Mouse (Mus musculus) kidney, postnatal 0 days (tissue): ENCODE data around the gene Thap11. TPM values are rescaled to one million over a fixed set of nuclear protein-coding genes. Genes with fewer than 3 reads are reported as not detected.
A peak's percentile ranks its signal among the peaks of the same experiment; 100 is the strongest.

Experiments used
- ATAC-seq: fragments of 200-750 bp; cut with Nextera tagmentation; replicated peaks from 2 replicates; pipeline ENCODE4 v1.8.0; 2017; ENCODE audit warnings: low read depth, moderate number of reproducible peaks, moderate TSS enrichment, moderate library complexity; ENCODE audit not compliant: low FRiP score
- DNase-seq: peaks from one replicate; pipeline ENCODE4 v3.0.0-alpha.2; 2016; ENCODE audit warnings: low spot score
- H3K27ac ChIP-seq: fragments of 300-500 bp; sonication (generic); 2 replicates; pipeline ENCODE4 v1.5.1; 2014; ENCODE audit warnings: mild to moderate bottlenecking
- H3K27me3 ChIP-seq: fragments of 300-500 bp; sonication (generic); 2 replicates; pipeline ENCODE4 v1.6.1; 2014; ENCODE audit warnings: low read length, mixed read lengths; ENCODE audit not compliant: insufficient read depth
- H3K36me3 ChIP-seq: fragments of 300-500 bp; sonication (generic); 2 replicates; pipeline ENCODE4 v1.6.1; 2014; ENCODE audit warnings: low read length, mixed read lengths; ENCODE audit not compliant: insufficient read depth
- H3K4me1 ChIP-seq: fragments of 300-500 bp; sonication (generic); replicated peaks from 2 replicates; pipeline ENCODE4 v1.6.1; 2014; ENCODE audit warnings: antibody characterized with exemption, low read length, mixed read lengths; ENCODE audit not compliant: insufficient read depth
- H3K4me2 ChIP-seq: fragments of 300-500 bp; sonication (generic); 2 replicates; pipeline ENCODE4 v1.6.1; 2014; ENCODE audit warnings: mild to moderate bottlenecking, low read length, moderate library complexity, mixed read lengths
- H3K4me3 ChIP-seq: fragments of 300-500 bp; sonication (generic); replicated peaks from 2 replicates; pipeline ENCODE4 v1.5.1; 2014; ENCODE audit warnings: low read depth, low read length
- H3K9ac ChIP-seq: fragments of 300-500 bp; sonication (generic); 2 replicates; pipeline ENCODE4 v1.6.1; 2014; ENCODE audit warnings: low read depth, low read length
- H3K9me3 ChIP-seq: fragments of 300-500 bp; sonication (generic); replicated peaks from 2 replicates; pipeline ENCODE4 v1.6.1; 2016; ENCODE audit warnings: low read length, inconsistent platforms, mixed read lengths
- CTCF ChIP-seq: IDR thresholded peaks from 2 replicates; pipeline ENCODE4 v1.5.1; 2016; ENCODE audit warnings: antibody characterized with exemption, low read depth, mild to moderate bottlenecking, moderate library complexity
- WGBS: fragments of 180-500 bp; shearing (Covaris S2); extraction: QIAGEN DNeasy Blood & Tissue Kit; methylation state at CpG from one replicate; pipeline ENCODE4 v1.1.7; 2014; 5-methylcytosine and 5-hydroxymethylcytosine counted together
- polyA plus RNA-seq: library from polyadenylated mRNA; unstranded; fragments of >200 nt; fragmentation: Nextera tagmentation; extraction: Ambion mirVana; gene quantifications from 2 replicates; pipeline ENCODE4 v1.2.1, GENCODE M21; 2015

The Thap11 gene
- polyA plus RNA-seq, 1 experiment from 2014 or later: 60.8 TPM

GRCm38 (mm10) chr8:105854303-105854702 lies 629 bp upstream of the Thap11 start:
- no peak for TF ChIP-seq CTCF
- Histone ChIP-seq H3K27ac (peak overlapping the region; percentile 36), H3K9ac (no peak overlapping the region)

GRCm38 (mm10) chr8:105855248-105856167 lies 576 bp downstream of the Thap11 start:
- H3K27me3 ChIP-seq: no peaks in the 10 kb centered on the region
- peak overlapping the region; percentile 89 for H3K27ac ChIP-seq
- H3K4me2 ChIP-seq: peak overlapping the region; percentile 93
- no peaks in the 10 kb centered on the region for H3K36me3 ChIP-seq
- TF ChIP-seq CTCF: no peak
- H3K9ac ChIP-seq: peak overlapping the region; percentile 82
- under 1% methylated on average over 70 of the region's 71 CpGs for WGBS
- no peaks in the 10 kb centered on the region for H3K9me3 ChIP-seq
- DNase-seq (peak; percentile 43), ATAC-seq (peak; percentile 3; the same call in 1 of the 2 replicates)
- peaks cover 23% of the 10 kb centered on the region for H3K4me1 ChIP-seq
- peak overlapping the region; percentile 67 for H3K4me3 ChIP-seq

More at GRCm38 (mm10) chr8:105854303-105854702, 629 bp upstream of the Thap11 start:
- Histone ChIP-seq H3K27me3 (no peaks in the 10 kb centered on the region), H3K9me3 (no peaks in the 10 kb centered on the region), H3K4me2 (peak overlapping the region; percentile 93), H3K4me1 (peaks cover 18% of the 10 kb centered on the region), H3K36me3 (0 out of 2 replicates have a peak, but pooled peaks cover 4% of the 10 kb centered on the region), H3K4me3 (peak overlapping the region; percentile 67)
- ATAC-seq: no peak
- WGBS: 24% methylated on average over 8 of the region's 8 CpGs
- DNase-seq: no peak

DNA sequence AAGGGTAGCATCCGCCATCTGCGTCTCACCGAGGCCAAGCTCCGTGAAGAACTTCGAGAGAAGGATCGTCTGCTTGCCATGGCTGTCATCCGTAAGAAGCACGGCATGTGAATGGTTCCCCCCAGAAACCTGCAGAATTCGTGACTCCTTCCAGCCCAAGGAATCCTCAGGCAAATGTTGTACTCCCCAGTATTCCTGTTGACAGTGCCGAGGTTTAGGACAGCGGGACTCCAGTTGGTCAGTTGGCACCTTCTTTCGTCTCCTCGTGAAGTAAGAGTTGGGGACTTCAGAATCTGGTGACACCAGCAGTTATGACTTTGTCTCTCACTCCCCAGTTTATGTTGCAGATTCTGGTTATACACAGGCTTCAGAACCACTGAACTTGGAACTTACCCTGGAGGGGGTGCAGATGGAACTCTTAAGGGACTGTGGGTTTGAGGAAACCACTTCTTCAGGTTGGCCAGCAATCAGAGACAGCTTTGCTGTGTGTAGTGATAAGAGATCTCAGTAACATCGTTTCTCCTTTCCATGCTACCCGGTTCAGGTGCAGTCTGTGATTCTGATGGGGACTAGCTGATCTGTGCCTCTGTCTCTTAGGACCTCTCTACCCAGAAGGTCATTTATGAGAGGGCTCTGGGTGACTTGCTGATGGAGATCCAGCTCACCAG lies 1.4 kb downstream of the Thap11 start:
- 10% methylated on average over 15 of the region's 15 CpGs for WGBS
- Histone ChIP-seq H3K9ac (peak overlapping the region; percentile 82), H3K9me3 (no peaks in the 10 kb centered on the region), H3K36me3 (no peaks in the 10 kb centered on the region), H3K27ac (peak overlapping the region; percentile 89), H3K4me2 (peak overlapping the region; percentile 93), H3K4me1 (peaks cover 19% of the 10 kb centered on the region), H3K4me3 (peak overlapping the region; percentile 67), H3K27me3 (no peaks in the 10 kb centered on the region)
- DNase-seq (no peak), ATAC-seq (no peak)
- TF ChIP-seq CTCF: no peak

GRCm38 (mm10) chr8:105858495-105858894 lies 3.6 kb downstream of the Thap11 start:
- Histone ChIP-seq H3K27ac (no peak overlapping the region), H3K36me3 (no peaks in the 10 kb centered on the region), H3K9me3 (no peaks in the 10 kb centered on the region), H3K9ac (no peak overlapping the region), H3K4me2 (no peak overlapping the region), H3K4me1 (peaks cover 28% of the 10 kb centered on the region), H3K27me3 (no peaks in the 10 kb centered on the region), H3K4me3 (no peak overlapping the region)
- DNase-seq (no peak), ATAC-seq (no peak)
- no peak for TF ChIP-seq CTCF
- 83% methylated on average over 5 of the region's 5 CpGs for WGBS

DNA sequence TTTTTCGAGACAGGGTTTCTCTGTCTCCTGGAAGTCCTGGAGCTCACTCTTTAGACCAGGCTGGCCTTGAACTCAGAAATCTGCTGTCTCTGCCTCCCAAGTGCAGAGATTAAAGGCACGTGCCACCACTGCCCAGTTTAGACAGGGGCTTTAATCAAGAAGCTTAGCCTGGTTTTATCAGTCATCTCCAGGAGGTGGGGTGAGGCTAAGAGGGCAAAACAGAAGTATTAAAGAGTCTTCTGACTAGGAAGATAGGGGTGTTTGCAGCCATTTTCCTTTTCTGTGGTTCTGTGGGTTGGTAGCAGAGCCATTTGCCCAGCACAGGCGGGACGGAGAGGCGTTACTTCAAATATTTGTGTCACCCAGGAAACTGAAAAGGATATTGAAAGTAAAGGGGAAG lies 4.4 kb downstream of the Thap11 start:
- Histone ChIP-seq H3K4me1 (peaks cover 28% of the 10 kb centered on the region), H3K4me3 (no peak overlapping the region), H3K4me2 (no peak overlapping the region), H3K9me3 (no peaks in the 10 kb centered on the region), H3K27me3 (no peaks in the 10 kb centered on the region), H3K27ac (peak overlapping the region; percentile 90), H3K36me3 (no peaks in the 10 kb centered on the region), H3K9ac (0 out of 2 replicates have a peak overlapping the region, but pooled peaks have one; percentile 2)
- TF ChIP-seq CTCF: no peak
- DNase-seq (no peak), ATAC-seq (no peak)
- WGBS: 58% methylated on average over 5 of the region's 5 CpGs

- no peaks in the 10 kb centered on the region for H3K27me3 ChIP-seq
- WGBS: under 1% methylated on average over 53 of the region's 59 CpGs
- ATAC-seq: peak; percentile 98
- peaks cover 28% of the 10 kb centered on the region for H3K4me1 ChIP-seq
- no peaks in the 10 kb centered on the region for H3K9me3 ChIP-seq
- H3K9ac ChIP-seq: peak within 1 kb of the TSS; percentile 96
- H3K27ac ChIP-seq: peak within 1 kb of the TSS; percentile 90
- H3K4me2 ChIP-seq: peak within 1 kb of the TSS; percentile 77
- no peak for TF ChIP-seq CTCF
- peak; percentile 100 for DNase-seq
- no peaks in the 10 kb centered on the region for H3K36me3 ChIP-seq
- peak within 1 kb of the TSS; percentile 97 for H3K4me3 ChIP-seq
Observed at GRCm38 (mm10) chr8:105860143-105860981, 5.4 kb downstream of the Thap11 start, which contains the start of gene Nutf2. Nutf2 (plus strand) TSS chr8:105860580.
